ENCODE assay signal across 23 mouse cellular contexts in the genomic region with DNA sequence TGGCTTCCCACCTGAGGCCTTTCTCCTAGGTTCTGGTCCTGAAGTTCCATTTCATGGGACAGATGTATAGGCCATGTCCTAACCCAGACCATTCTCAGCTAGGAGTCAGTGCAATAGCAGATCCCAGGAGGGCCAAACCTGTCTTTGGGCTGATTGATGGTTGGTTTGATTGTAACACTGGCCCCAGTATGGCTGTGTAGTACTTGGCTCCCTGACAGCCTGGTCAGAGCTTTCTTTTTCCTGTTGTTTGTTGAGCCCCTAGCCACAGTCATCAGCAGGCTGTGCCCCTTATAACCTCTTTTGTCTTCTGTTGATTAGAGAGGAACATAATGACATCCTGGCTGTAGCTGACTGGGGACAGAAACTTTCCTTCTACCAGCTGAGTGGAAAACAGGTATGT. TPM values are rescaled to one million over a fixed set of nuclear protein-coding genes. Genes with fewer than 3 reads are reported as not detected.
DNase-seq lines count a peak whose midpoint lies in the region; ATAC-seq and TF ChIP-seq lines count a peak whose summit lies in the region.
"Had no signal": no experiment of that assay in that cellular context is flagged by ENCODE, and none has a peak within 500 bp of the region (broad histone marks: within the 10 kb centered on the region; RNA-seq: fewer than 3 reads in every experiment).

No protein-coding gene starts in this region.

- no peak for TF ChIP-seq CTCF in liver, adult 2 months (IDR thresholded peaks at IDR 0.05; ENCODE audit: low read depth, low read length)
- TF ChIP-seq CTCF in kidney, postnatal 0 days (IDR thresholded peaks at IDR 0.05; ENCODE audit: low read depth), result no peak

- TF ChIP-seq POLR2A in liver, adult 2 months (IDR thresholded peaks at IDR 0.05; ENCODE audit: extremely low read depth, insufficient read depth, low read length), result no peak

- H3K27me3 ChIP-seq in heart, embryonic 15.5 days, result no peaks in the 10 kb centered on the region
- H3K27me3 ChIP-seq in liver, adult 2 months (ENCODE audit: control insufficient read depth, insufficient read depth, low read length), result no peaks in the 10 kb centered on the region
- no peaks in the 10 kb centered on the region for H3K27me3 ChIP-seq in kidney, postnatal 0 days (ENCODE audit: insufficient read depth, low read length)
- H3K27me3 ChIP-seq: embryonic facial prominence, embryonic 12.5 days; forebrain, embryonic 15.5 days; hindbrain, embryonic 15.5 days; neural tube, embryonic 12.5 days; stomach, embryonic 15.5 days had no signal

- intact Hi-C loops in heart, postnatal 25 days (cut with DNase I), result no loop called here

- DNase-seq in adrenal gland, postnatal 10 days, result peak; percentile 50
- DNase-seq in adrenal gland, postnatal 4 days (ENCODE audit: low spot score in 2 of 2), result no peak
- no peak for DNase-seq in heart, postnatal 25 days (ENCODE audit: low spot score)
- DNase-seq in liver, adult 2 months (ENCODE audit: extremely low read depth, low read depth, low spot score), result no peak
- no peak for DNase-seq in liver
- DNase-seq in kidney, postnatal 0 days (ENCODE audit: low spot score), result no peak
- no peak for DNase-seq in embryo, embryonic 11 days
- DNase-seq: adrenal gland, postnatal 25 days; cerebellum, adult 8-10 months; heart, adult 2 months; thymus, adult 2 months had no signal

- peak; percentile 53; the same call in 1 of the 2 replicates for ATAC-seq in heart, embryonic 15.5 days (replicated peaks; ENCODE audit: insufficient number of reproducible peaks, insufficient read depth, low FRiP score, low read depth)
- ATAC-seq in kidney, postnatal 0 days (replicated peaks; ENCODE audit: low FRiP score, low read depth), result no peak
- ATAC-seq: forebrain, embryonic 15.5 days had no signal

- H3K4me2 ChIP-seq in heart, embryonic 15.5 days, result no peak overlapping the region
- no peak overlapping the region for H3K4me2 ChIP-seq in kidney, postnatal 0 days (ENCODE audit: low read length)
- H3K4me2 ChIP-seq: embryonic facial prominence, embryonic 12.5 days; forebrain, embryonic 15.5 days; hindbrain, embryonic 15.5 days; midbrain, embryonic 11.5 days; neural tube, embryonic 12.5 days; stomach, embryonic 15.5 days had no signal

- no peak overlapping the region for H3K4me3 ChIP-seq in heart, embryonic 15.5 days
- no peak overlapping the region for H3K4me3 ChIP-seq in liver, adult 2 months (ENCODE audit: insufficient read depth, low read depth, low read length)
- no peak overlapping the region for H3K4me3 ChIP-seq in kidney, postnatal 0 days (replicated peaks; ENCODE audit: low read depth, low read length)
- H3K4me3 ChIP-seq: embryonic facial prominence, embryonic 12.5 days; forebrain, embryonic 15.5 days; heart, adult 2 months; hindbrain, embryonic 15.5 days; left cerebral cortex, adult 2 months; neural tube, embryonic 12.5 days; stomach, embryonic 15.5 days had no signal

- H3K36me3 ChIP-seq in heart, embryonic 15.5 days, result peaks cover 24% of the 10 kb centered on the region
- H3K36me3 ChIP-seq in liver, adult 2 months (ENCODE audit: control insufficient read depth, insufficient read depth, low read length), result no peaks in the 10 kb centered on the region
- peaks cover 12% of the 10 kb centered on the region; the same call in 1 of the 2 replicates for H3K36me3 ChIP-seq in kidney, postnatal 0 days (ENCODE audit: insufficient read depth, low read length)

- H3K9me3 ChIP-seq in heart, embryonic 15.5 days (replicated peaks), result no peaks in the 10 kb centered on the region
- H3K9me3 ChIP-seq in kidney, postnatal 0 days (replicated peaks; ENCODE audit: low read length), result no peaks in the 10 kb centered on the region
- H3K9me3 ChIP-seq: forebrain, embryonic 15.5 days; hindbrain, embryonic 15.5 days; stomach, embryonic 15.5 days had no signal

- peak overlapping the region; percentile 64 for H3K27ac ChIP-seq in heart, embryonic 15.5 days
- H3K27ac ChIP-seq in liver, adult 2 months (replicated peaks; ENCODE audit: insufficient read depth, low read depth, low read length), result peak overlapping the region; percentile 38
- 0 out of 2 replicates have a peak overlapping the region, but pooled peaks have one; percentile 6 for H3K27ac ChIP-seq in kidney, postnatal 0 days
- H3K27ac ChIP-seq: embryonic facial prominence, embryonic 12.5 days; forebrain, embryonic 15.5 days; heart, adult 2 months; hindbrain, embryonic 15.5 days; left cerebral cortex, adult 2 months; macrophage; neural tube, embryonic 12.5 days; stomach, embryonic 15.5 days had no signal

- peaks cover 12% of the 10 kb centered on the region for H3K4me1 ChIP-seq in heart, embryonic 15.5 days (replicated peaks)
- peaks cover 12% of the 10 kb centered on the region; the same call in 1 of the 2 replicates for H3K4me1 ChIP-seq in liver, adult 2 months (ENCODE audit: control insufficient read depth, insufficient read depth, low read length)
- no peaks in the 10 kb centered on the region for H3K4me1 ChIP-seq in kidney, postnatal 0 days (replicated peaks; ENCODE audit: insufficient read depth, low read length)
- H3K4me1 ChIP-seq: embryonic facial prominence, embryonic 12.5 days; forebrain, embryonic 15.5 days; hindbrain, embryonic 15.5 days; neural tube, embryonic 12.5 days had no signal

- no peak overlapping the region for H3K9ac ChIP-seq in heart, embryonic 15.5 days
- H3K9ac ChIP-seq in liver, adult 2 months (ENCODE audit: low read depth, low read length), result no peak overlapping the region
- H3K9ac ChIP-seq in kidney, postnatal 0 days (ENCODE audit: low read depth, low read length), result no peak overlapping the region
- H3K9ac ChIP-seq: embryonic facial prominence, embryonic 12.5 days; forebrain, embryonic 15.5 days; hindbrain, embryonic 15.5 days; neural tube, embryonic 12.5 days; stomach, embryonic 15.5 days had no signal

- no peaks in the 10 kb centered on the region for H3K79me2 ChIP-seq in liver, adult 2 months (ENCODE audit: control insufficient read depth, insufficient read depth, low read length)

RNA-seq across cellular contexts. Expression of gene Ift122, which starts 30.7 kb away (rescaled TPM):
- total RNA-seq in adrenal gland, postnatal 10 days (2021), result 10 to 100 TPM; 13.4 to 16.0 TPM
- total RNA-seq in adrenal gland, postnatal 4 days (2021), result 10 to 100 TPM; 23.5 to 25.6 TPM
- 18.4 and 24.2 TPM in 2 replicates for polyA plus RNA-seq in heart, embryonic 15.5 days (2015; fragmentation: Nextera tagmentation; extraction: Ambion mirVana)
- 10 to 100 TPM; 11.4 to 11.7 TPM for total RNA-seq in heart, postnatal 25 days (2021)
- total RNA-seq in liver, adult 2 months (2014; rRNA removed), result 3.0 and 3.6 TPM in 2 replicates
- 2.0 TPM in 2 replicates for polyA plus RNA-seq in liver, adult 2 months (2012; rRNA removed)
- polyA plus RNA-seq in kidney, postnatal 0 days (2015; fragmentation: Nextera tagmentation; extraction: Ambion mirVana), result 14.9 and 20.6 TPM in 2 replicates

RNA-seq across cellular contexts. Expression of gene Mbd4, which starts 30.8 kb away (rescaled TPM):
- 1 to 10 TPM; 3.6 to 5.2 TPM for total RNA-seq in adrenal gland, postnatal 10 days (2021)
- total RNA-seq in adrenal gland, postnatal 4 days (2021), result 1 to 10 TPM; 7.5 to 8.1 TPM
- polyA plus RNA-seq in heart, embryonic 15.5 days (2015; fragmentation: Nextera tagmentation; extraction: Ambion mirVana), result 9.2 and 11.3 TPM in 2 replicates
- 1 to 10 TPM in 1 of 2 experiments, under 1 TPM in 1; 0.95 to 1.2 TPM for total RNA-seq in heart, postnatal 25 days (2021)
- total RNA-seq in liver, adult 2 months (2014; rRNA removed), result 1.1 and 1.8 TPM in 2 replicates
- polyA plus RNA-seq in liver, adult 2 months (2012; rRNA removed), result 0.21 and 0.31 TPM in 2 replicates
- 10.9 TPM in 2 replicates for polyA plus RNA-seq in kidney, postnatal 0 days (2015; fragmentation: Nextera tagmentation; extraction: Ambion mirVana)

RNA-seq across cellular contexts. Expression of gene Efcab12, which starts 45.8 kb away (rescaled TPM):
- total RNA-seq in adrenal gland, postnatal 10 days (2021), result under 1 TPM; 0.57 to 1.00 TPM
- total RNA-seq in adrenal gland, postnatal 4 days (2021), result 1 to 10 TPM in 1 of 2 experiments, under 1 TPM in 1; 0.96 to 1.9 TPM
- polyA plus RNA-seq in heart, embryonic 15.5 days (2015; fragmentation: Nextera tagmentation; extraction: Ambion mirVana), result 0.29 and 0.53 TPM in 2 replicates
- total RNA-seq in heart, postnatal 25 days (2021), result under 1 TPM; 0.39 to 0.49 TPM
- total RNA-seq in liver, adult 2 months (2014; rRNA removed), result 0.07 and 0.09 TPM in 2 replicates
- polyA plus RNA-seq in liver, adult 2 months (2012; rRNA removed), result 0.05 and 0.11 TPM in 2 replicates
- polyA plus RNA-seq in kidney, postnatal 0 days (2015; fragmentation: Nextera tagmentation; extraction: Ambion mirVana), result 2.5 and 3.0 TPM in 2 replicates
- total RNA-seq: MEL; monocyte, adult 5-6 weeks had no signal

RNA-seq across cellular contexts. Expression of gene Rho, which starts 47.5 kb away (rescaled TPM):
- under 1 TPM; 0.39 to 0.42 TPM for total RNA-seq in adrenal gland, postnatal 10 days (2021)
- 1 to 10 TPM in 1 of 2 experiments, under 1 TPM in 1; 0.70 to 1.1 TPM for total RNA-seq in adrenal gland, postnatal 4 days (2021)
- not detected in 2 replicates for polyA plus RNA-seq in heart, embryonic 15.5 days (2015; fragmentation: Nextera tagmentation; extraction: Ambion mirVana)
- total RNA-seq in heart, postnatal 25 days (2021), result under 1 TPM; 0.18 to 0.34 TPM
- total RNA-seq in liver, adult 2 months (2014; rRNA removed), result not detected in 2 replicates
- 0.04 TPM in 1 of 2 replicates, not detected in the other for polyA plus RNA-seq in liver, adult 2 months (2012; rRNA removed)
- polyA plus RNA-seq in kidney, postnatal 0 days (2015; fragmentation: Nextera tagmentation; extraction: Ambion mirVana), result not detected in 2 replicates
- total RNA-seq: common myeloid progenitor, adult 5-6 weeks; MEL; monocyte, adult 5-6 weeks had no signal
- polyA plus RNA-seq: macrophage; midbrain, embryonic 11.5 days had no signal

Comparison
In these comparisons a context has a peak if more than half of its experiments do, and no peak if none do; other contexts are left out.
1. H3K27ac ChIP-seq: peak in every context shown above with its lines; median percentile 64 in heart, embryonic 15.5 days; 38 in liver, adult 2 months; 6 in kidney, postnatal 0 days.